Mouse (Mus musculus): ENCODE data around the gene Vegfd.

Gene Vegfd

DNA sequence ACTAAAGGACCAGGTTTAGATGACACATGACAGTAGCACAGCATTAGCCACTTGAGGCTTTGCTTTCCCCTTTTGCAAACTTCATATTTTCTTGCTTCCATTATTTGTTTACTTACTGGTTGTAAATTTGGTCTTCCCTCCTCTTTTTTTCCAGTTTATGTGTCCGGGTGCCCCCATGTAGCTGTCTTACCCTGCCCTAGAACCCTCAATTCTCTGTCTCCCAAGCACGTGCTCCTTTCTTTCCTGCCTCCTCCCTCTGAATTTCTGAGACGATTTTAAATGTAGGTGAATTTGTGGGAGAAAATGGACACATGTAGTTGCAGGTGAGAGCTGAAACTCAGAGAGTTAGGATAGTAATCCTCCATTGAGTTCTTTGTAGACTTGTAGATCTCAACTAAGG is 47.3 kb downstream of the Vegfd start:
- DNase-seq: no peak

DNA sequence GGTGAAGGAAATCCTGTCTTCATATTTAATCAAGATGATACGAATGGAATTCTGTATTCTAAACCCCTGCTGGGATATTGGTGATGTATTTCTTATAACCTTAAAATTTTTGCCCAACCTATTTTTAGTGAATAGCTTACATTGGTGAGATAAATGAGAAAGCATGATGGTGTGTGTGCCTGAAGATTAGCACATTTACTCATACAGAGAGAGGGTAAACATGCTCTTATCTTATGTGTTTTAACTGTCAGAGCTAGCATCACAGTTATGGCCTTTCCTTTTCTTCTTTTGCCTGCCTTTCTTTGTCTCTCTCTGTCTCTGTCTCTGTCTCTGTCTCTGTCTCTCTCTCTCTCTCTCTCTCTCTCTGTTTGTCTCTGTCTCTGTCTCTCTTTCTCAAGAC is 51.6 kb downstream of the Vegfd start:
- no peak for DNase-seq

DNA sequence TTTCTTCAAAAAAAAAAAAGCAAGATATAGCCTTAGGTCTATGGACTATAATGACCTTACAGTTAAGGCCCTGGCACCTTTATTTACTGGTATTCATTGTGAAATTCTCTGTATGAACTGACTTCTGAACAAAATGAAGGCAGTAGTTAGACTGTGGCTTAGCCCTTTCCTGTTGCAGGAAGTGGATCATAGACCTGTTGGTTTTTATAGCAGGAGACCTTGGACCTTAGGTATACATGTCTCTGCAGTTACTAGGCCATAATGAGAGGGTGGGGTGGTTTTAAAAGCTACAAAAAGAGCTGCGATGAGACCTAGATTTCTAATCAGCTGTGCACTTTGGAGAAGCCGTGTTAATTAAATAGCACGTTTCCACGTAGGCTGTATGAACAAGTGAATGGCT is 54.1 kb downstream of the Vegfd start:
- DNase-seq: no peak

DNA sequence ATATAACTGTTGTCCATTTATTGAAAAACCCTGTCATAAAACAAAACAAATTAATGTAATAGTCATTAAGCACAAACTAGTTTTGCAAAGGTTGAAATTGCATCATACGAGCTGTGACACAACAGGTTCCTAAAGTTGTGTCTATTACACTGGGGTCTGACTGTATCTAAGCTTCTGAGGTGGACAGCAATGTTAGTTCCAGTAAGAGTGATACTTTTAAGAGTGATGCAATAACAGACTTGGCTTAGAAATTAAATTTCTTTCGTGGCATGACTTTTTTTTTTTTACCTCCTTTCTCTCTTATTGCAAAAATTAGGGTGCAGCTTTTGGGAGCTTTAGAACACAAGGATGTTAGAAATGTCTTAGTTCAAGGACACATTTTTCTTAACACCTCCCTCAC is 55.0 kb downstream of the Vegfd start:
- DNase-seq: no peak

DNA sequence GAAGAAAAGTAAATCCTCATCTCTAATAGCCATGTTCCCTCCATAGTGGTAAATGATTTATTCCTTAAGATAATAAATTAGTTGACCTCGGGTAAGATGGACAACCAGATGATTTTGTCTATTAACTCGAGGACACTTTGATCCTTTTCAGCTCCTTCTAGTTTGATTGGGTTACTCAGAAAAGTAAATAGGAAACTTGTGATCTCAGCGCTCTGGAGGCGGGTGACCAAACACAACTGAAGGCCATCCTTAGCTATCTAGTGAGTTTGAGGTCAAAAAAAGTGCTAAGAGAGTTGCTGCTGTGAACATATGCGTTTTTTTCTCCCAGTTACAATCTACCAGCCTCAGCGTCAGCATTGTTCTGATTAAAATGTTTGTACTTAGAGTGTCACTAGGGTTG is 57.4 kb downstream of the Vegfd start:
- DNase-seq: no peak

DNA sequence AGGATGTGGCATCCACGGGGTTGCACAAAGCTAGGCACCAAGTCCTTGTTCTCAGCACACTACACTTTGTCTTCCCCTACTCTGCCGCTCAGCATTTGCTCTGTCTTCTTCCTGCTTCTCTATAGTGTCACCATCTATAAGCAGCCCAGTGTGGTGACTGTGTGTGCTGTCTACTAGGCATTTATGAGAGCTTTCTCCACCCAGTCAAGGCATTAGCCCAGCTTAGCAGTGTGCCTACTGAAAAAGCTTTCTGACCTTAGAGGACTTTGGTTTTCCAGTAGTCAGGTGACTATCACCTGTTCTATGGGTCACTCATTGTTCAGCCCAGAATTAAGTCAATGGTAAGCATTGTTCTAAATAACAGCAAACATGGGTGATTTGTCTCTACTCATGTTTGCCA is 58.0 kb downstream of the Vegfd start:
- no peak for DNase-seq

DNA sequence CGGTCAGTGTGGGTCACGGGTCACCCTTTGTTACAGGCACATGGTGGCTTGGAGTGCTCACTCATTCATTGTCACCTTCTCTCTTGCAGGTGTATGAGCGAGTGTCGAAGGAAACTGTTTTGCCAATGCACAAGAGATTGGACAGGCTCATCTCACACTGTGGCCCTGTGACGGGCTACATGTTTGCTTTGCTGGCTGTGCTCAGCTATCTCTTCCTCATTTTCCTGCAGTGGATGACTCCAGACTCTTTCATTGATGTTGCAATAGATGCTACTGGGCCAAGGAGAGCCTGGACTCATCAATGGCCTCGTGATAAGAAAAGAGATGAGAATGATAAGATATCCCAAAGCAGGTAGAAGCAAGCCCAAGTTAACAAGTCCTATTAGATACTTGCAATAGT is 58.4 kb downstream of the Vegfd start:
- DNase-seq: no peak

DNA sequence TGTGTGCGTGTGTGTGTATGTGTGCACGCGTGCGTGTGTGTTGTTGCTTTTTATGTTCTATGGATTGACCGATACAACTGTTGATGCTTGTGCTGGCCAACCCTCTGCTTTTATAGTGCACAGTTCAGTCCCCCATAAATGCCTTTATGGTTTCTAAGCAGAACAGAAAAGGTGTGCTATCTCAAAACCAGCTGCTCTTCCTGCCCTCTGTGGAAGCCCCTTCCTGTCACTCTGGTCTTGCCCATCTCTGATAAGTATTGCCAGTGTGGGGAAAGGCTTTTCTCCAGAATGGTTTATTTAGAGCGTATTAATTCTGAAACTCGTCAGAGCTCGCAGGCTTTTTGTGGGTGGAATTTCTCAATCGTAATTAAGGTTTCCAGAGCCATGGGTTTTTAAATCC is 59.5 kb downstream of the Vegfd start:
- no peak for DNase-seq

DNA sequence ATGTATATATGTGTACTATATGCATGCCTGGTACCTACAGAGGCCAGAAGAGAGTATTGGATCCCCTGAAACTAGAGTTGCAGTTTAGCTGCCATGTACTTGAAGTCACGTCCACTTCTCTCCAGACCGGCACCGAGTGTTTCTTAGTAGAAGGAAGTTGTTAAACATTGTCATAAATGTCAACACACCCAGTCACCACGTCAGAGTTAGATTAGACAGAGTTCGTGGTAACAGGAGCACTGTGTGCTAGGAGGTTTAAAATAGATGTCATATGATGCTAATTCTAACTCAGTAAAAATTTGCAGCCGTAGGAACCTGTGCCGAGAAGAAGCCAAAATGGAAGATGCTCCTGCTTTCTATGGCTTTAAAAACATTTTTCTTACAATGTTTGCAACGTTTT is 63.5 kb downstream of the Vegfd start, which contains the start of gene Asb11:
Asb11 (plus strand) TSS at position 286 of the 400 bp plus-strand sequence.
- DNase-seq: no peak

DNA sequence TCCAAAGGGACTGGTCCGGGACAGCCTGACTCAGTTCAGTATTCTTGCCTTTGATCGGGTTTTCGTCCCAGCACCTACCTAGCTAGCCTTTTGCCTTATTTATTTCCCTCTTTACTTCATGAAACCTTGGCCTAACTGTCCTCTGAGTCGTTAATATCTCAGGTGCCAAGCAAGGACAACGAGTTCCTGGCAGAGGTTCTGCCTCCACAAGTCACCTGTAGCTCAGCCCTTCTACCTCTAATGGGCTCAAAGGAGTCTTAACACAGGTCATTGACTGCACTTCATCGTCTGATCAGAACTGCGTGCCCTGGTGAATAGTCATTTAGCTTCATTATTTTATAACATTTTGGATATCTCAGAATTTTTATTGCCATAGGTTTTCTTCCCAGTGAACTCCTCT is 66.3 kb downstream of the Vegfd start:
- no peak for DNase-seq

DNA sequence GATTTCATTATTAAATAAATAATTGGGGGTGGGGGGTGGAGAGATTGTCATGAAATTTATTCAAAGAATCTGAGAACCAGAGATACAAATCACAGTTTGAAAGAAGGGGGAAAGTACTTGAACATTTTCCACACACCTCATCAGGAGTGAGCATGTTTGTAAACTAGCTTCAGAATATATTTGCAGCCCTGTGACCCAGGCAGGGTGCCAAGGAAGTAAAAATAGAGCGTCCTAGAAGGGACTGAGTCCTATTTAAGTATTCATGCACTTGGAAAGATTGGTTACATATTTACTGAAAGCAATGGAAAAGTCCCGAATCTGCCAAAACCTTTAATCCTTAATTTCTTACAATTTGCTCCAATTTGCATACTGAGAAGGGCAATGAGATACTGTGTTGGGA is 67.0 kb downstream of the Vegfd start:
- no peak for DNase-seq

DNA sequence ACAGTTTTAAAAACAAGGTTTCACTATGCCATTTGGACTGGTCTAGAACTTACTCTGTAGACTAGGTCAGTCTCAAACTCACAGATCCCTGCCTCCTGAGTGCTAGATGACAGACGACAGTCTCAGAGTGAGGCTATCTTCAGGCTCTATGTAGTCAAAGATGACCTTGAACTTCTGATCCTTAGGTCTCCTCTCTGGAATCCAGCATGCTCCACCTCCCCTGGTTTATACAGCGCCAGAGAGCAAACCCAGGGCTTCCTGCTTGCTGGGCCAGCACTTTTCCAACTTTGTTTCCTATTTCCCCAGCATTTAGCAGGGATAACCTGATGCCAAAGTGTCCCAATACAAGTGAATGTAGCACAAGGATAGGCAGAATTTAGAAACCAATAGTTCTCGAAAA is 67.5 kb downstream of the Vegfd start:
- DNase-seq: no peak

DNA sequence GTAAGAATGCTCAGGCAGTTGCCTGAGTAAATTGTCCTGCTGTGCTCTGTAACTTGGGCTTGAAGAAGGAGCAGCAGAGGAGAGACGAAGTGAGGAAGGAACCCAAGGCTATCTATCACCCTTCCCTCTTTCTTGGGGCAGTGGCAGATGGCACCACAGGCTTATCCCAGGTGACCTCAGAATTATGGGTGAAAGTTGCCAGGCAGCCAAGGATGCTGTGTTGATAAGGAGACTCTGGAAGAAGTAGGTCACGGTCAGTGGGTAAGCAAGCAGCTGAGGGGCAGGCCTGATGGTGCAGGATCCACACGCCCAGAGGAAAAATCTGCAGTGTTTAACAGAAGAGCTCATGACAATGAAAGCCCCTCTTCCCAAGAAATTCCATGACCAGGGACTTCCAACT is 68.1 kb downstream of the Vegfd start:
- DNase-seq: no peak

DNA sequence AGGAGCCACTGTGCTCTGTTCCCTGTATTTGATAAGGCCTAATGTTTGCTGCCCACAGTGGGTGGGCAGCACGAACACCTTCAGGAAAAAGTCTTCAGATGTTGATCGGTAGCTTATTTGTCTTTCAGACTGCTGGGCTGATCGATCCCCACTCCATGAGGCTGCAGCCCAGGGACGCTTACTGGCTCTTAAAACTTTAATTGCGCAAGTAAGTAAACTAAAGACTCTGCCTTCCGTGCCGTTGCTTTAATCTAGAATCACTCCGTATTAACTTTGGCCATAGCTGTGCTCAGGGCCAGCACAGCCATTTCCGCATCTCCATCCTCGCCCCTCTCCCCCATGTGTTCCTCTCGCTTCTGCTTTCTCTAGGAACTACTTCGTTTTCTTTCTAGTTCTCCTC is 72.4 kb downstream of the Vegfd start:
- no peak for DNase-seq

DNA sequence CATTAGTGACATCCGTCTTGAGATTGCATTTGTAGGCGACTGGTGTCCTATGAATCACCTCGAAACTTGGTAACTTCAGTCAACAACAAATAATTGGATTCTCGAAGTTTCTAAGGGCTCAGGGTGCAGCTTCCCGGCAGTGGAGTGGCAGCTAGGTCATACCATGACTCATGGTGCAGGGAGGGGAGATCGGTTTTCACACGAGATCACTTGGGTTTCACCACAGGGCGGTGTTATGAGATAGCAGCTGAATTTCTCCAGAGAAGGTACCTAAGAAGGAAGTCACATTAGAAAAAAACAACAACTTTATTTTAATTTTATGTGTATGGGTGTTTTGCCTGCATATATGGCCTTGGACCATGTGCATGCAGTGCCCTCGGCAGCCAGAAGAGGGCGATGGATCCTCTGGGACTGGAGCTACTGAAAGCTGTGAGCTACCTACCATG is 73.0 kb downstream of the Vegfd start:
- no peak for DNase-seq

DNA sequence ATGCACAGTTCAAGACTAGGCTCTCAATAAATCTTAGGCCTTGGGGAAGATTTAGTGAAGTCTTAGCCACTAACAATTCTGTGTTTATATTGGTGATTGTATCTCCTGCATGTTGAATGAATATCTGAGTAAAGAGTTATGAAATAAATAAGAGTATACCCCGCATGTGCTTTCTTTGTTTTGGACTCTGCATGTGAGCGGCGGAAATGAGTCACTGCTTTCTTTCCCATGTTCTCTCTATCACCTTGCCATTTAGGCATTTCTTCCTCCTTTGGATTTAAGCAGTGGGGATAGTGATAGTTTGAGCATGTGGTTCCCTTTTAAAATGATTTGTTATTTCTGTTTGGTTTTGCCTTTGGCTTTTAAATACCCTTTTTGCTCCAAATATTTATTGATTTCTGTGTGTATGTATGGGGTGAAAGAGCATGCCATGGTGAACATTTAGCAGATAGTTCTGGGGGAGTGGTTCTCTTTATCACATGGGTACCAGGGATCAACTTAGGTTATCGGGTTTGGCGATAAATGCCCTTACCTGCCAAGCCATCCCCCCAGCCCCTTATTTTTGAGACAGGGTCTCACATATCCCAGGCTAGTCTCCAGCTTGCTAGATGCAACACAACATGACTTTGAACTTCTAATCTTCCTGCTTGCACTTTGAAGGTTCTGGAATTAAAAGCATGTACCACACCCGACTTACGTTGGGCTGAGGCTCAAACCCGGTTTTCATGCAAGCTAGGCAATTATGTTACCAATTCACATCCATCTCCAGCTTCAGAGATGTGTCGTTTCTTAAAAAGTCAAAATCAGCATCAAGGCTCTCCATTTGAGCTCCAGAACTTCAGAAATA is 73.9 kb downstream of the Vegfd start:
- DNase-seq: no peak

DNA sequence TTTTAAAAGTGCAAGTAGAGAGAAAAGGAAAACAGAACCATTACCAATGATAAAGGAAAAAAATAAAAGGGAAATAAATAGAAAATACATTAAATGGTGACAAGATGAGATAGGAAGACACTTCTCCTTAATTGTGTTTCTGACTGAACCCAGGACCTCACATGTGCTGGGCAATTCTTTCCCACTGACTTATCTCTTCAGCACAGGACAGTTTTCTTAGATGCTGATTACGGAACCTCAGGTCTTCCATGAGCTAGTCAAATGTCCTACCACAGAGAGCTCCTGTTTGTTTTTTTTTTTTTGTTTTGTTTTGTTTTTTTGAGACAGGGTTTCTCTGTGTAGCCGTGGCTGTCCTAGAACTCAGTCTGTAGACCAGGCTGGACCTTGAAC is 74.5 kb downstream of the Vegfd start:
- no peak for DNase-seq

DNA sequence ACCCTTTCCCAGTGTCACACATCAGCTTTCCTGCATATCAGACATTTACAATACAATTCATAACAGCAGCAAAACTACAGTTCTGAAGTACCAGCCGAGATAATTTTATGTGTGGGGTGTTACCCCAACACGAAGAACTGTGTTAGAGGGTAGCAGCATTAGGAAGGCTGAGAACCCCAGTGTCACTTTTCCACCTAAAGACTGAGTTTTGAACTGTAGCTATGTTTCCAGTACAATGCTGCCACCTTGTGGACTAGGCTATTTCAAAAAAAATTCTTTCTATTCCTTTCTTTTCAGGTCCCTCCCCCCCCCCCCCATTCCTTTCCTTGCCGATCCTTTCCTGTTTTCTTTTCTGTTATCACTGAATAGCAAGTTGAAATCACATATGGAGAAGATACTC is 76.0 kb downstream of the Vegfd start:
- DNase-seq: no peak

Data from cerebellum, adult 11 months (tissue).